Mouse (Mus musculus) right cerebral cortex, postnatal 4 days (tissue): ENCODE results near the gene Olfr774.
"Not testable (repeated sequence)": the region's sequence is repeated elsewhere in the genome, so short reads cannot be mapped to it uniquely, and the experiment has no call there.

Experiments
- DNase-seq: peaks from one replicate; pipeline ENCODE4 v3.0.0-alpha.2; 2022

Olfr774 gene

DNA sequence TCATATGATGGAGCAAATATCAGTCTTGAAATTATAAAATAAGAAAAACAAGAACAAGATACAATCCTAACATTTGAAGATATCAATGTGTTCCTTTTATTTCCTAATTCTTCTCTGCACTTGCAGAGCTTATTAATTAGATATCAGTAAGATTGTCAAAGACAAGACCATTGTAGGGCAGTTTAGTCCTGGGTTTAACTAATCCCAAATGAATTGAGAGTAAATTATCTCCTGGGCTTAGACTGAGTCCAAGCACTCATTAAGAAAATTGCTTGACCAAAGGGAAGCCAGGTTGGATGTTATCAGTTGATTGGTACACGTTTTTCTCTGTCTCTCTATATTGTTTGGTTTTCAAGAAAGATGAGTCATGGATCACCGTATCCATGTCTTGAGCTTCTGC is at the start of gene Olfr774:
TSS of gene Olfr774 (plus strand) at position 301 of the 400 bp plus-strand sequence.
- DNase-seq = no peak

DNA sequence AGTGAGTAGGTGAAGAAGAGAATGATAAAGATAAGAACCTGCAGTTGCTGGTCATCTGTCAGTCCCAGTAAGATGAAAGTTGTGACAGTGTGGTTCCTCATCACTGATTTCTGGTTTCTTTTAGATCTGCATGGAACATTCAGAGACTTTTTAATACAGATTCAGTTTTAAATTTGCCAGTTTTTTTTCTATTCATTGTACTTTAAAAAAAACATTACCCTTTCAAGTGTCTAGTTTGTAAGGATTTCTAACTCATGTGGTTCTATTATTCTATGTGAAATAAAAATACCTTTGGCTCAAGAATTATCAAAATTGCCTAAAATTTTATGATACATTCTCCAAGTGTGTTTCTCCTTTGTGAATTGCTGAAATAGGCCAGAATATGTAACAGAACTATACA is 48.7 kb upstream of the Olfr774 start, which contains the start of gene Olfr773:
TSS of gene Olfr773 (minus strand) at position 101 of the 400 bp plus-strand sequence.
- not testable (repeated sequence) for DNase-seq

GRCm38 (mm10) chr10:129230737-129231136 is 5.3 kb upstream of the Olfr774 start:
- no peak for DNase-seq

DNA sequence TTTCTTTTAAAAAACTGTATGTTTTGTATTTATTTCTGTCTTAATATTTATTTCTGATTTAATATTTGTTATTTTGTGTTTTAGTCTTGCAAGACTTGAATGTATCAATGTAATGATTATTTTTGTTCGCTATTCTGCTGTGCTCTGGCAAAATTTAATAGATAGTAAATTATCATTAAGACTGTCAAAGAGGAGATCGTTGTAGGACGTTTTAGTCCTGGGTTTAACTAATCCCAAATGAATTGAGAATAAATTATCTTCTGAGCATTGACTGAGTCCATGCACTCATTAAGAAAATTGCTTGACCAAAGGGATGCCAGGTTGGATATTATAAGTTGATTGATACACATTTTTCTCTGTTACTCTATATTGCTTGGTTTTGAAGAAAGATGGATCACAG is 12.1 kb downstream of the Olfr774 start, which contains the start of gene Olfr775:
TSS of gene Olfr775 (plus strand) at position 301 of the 400 bp plus-strand sequence.
- DNase-seq = no peak

DNA sequence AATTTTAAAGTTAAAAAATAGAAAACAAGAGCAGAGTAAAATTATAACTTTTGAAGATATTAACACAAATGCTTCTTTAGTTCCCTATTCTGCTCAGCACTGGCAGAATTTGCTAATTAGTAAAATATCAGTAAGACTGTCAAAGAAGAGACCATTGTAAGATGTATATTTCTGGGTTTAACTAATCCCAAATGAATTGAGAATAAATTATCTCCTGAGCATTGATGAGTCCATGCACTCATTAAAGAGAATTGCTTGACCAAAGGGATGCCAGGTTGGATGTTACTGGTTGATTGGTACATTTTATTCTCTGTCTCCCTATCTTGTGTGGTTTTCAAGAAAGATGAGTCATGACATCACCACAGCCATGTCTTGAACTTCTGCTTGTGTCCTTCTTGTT is 22.8 kb downstream of the Olfr774 start, which contains the start of gene Olfr776:
TSS of gene Olfr776 (plus strand) at position 301 of the 400 bp plus-strand sequence.
- no peak for DNase-seq

DNA sequence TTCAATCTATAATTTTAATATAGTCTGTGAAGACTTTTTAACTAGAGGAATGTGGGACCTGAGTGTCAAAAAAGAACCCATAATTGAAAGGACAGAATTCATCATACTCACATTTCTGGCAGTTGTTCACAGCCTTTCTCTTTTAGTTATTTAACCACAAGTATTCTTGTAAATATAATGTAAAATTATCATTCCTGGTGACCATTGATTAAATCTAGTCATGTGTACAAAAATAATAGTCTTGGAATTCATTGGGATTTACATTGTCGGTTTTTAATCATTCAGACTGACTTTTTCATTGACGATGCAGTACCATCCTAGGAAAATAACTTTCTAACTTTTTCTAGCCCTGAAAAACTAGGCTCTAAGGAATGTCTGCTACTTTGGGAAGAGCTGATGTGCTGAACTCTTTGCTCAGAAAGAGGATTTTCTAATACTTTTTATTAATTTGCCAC is 35.1 kb downstream of the Olfr774 start, which contains the start of gene Olfr777:
TSS of gene Olfr777 (minus strand) at position 405 of the 455 bp plus-strand sequence.
- DNase-seq = no peak
